In genomic region chr2:35211681-35212080, GRCm38 (mm10) we compare ENCODE assay signal across 31 mouse cellular contexts. TPM values are rescaled to one million over a fixed set of nuclear protein-coding genes. Genes with fewer than 3 reads are reported as not detected.
A peak's percentile ranks its signal among the peaks of the same experiment; 100 is the strongest.
DNase-seq lines count a peak whose midpoint lies in the region; ATAC-seq and TF ChIP-seq lines count a peak whose summit lies in the region.
"Had no signal": no experiment of that assay in that cellular context is flagged by ENCODE, and none has a peak within 500 bp of the region (broad histone marks: within the 10 kb centered on the region; RNA-seq: fewer than 3 reads in every experiment).

No protein-coding gene starts in this region.

- TF ChIP-seq CTCF in lung, postnatal 0 days (IDR thresholded peaks at IDR 0.05): no peak

- no peaks in the 10 kb centered on the region for H3K27me3 ChIP-seq in lung, postnatal 0 days (replicated peaks; ENCODE audit: insufficient read depth, low read length)
- H3K27me3 ChIP-seq in intestine, embryonic 15.5 days (replicated peaks): no peaks in the 10 kb centered on the region
- no peaks in the 10 kb centered on the region for H3K27me3 ChIP-seq in stomach, embryonic 14.5 days (ENCODE audit: control insufficient read depth, insufficient read depth, low read length)
- no peaks in the 10 kb centered on the region for H3K27me3 ChIP-seq in midbrain, embryonic 11.5 days (ENCODE audit: control insufficient read depth, insufficient read depth, low read length)
- H3K27me3 ChIP-seq: embryonic facial prominence, embryonic 15.5 days; forebrain, embryonic 12.5 days; kidney, embryonic 15.5 days; midbrain, embryonic 15.5 days had no signal

- H3K9ac ChIP-seq in lung, postnatal 0 days (replicated peaks; ENCODE audit: low read depth): no peak overlapping the region
- H3K9ac ChIP-seq in intestine, embryonic 15.5 days: no peak overlapping the region
- no peak overlapping the region for H3K9ac ChIP-seq in stomach, embryonic 14.5 days (replicated peaks; ENCODE audit: low read depth, low read length)
- no peak overlapping the region for H3K9ac ChIP-seq in midbrain, embryonic 11.5 days (ENCODE audit: low read length)
- H3K9ac ChIP-seq: embryonic facial prominence, embryonic 15.5 days; forebrain, embryonic 12.5 days; forebrain, postnatal 0 days; kidney, embryonic 15.5 days; limb, embryonic 15.5 days; midbrain, embryonic 15.5 days had no signal

- no peaks in the 10 kb centered on the region for H3K4me1 ChIP-seq in lung, postnatal 0 days (ENCODE audit: insufficient read depth, low read depth, low read length)
- peaks cover 3% of the 10 kb centered on the region; the same call in 1 of the 2 replicates for H3K4me1 ChIP-seq in intestine, embryonic 15.5 days (replicated peaks)
- H3K4me1 ChIP-seq in stomach, embryonic 14.5 days (ENCODE audit: control insufficient read depth, insufficient read depth, low read length): no peaks in the 10 kb centered on the region; the same call in 1 of the 2 replicates
- peaks cover 3% of the 10 kb centered on the region; the same call in 1 of the 2 replicates for H3K4me1 ChIP-seq in midbrain, embryonic 11.5 days (ENCODE audit: control insufficient read depth, insufficient read depth, low read length)

- no peak overlapping the region for H3K27ac ChIP-seq in lung, postnatal 0 days (ENCODE audit: low read length)
- no peak overlapping the region for H3K27ac ChIP-seq in intestine, embryonic 15.5 days
- H3K27ac ChIP-seq in stomach, embryonic 14.5 days (ENCODE audit: low read length): no peak overlapping the region
- H3K27ac ChIP-seq in midbrain, embryonic 11.5 days (ENCODE audit: low read depth, low read length): no peak overlapping the region
- H3K27ac ChIP-seq: embryonic facial prominence, embryonic 10.5 days; embryonic facial prominence, embryonic 15.5 days; forebrain, embryonic 12.5 days; hindbrain, postnatal 0 days; kidney, embryonic 15.5 days; left cerebral cortex, adult 2 months; limb, embryonic 15.5 days; midbrain, embryonic 15.5 days had no signal

- 54% methylated on average over 3 of the region's 3 CpGs for WGBS in lung, postnatal 0 days
- 72% methylated on average over 3 of the region's 3 CpGs for WGBS in intestine, embryonic 15.5 days
- 59% methylated on average over 3 of the region's 3 CpGs for WGBS in stomach, embryonic 14.5 days
- 85% methylated on average over 3 of the region's 3 CpGs for WGBS in midbrain, embryonic 11.5 days

- ATAC-seq in lung, postnatal 0 days: 0 out of 2 replicates have a peak, but pooled peaks have one; percentile 7
- ATAC-seq in intestine, embryonic 15.5 days: peak; percentile 60
- ATAC-seq in stomach, embryonic 14.5 days (ENCODE audit: insufficient number of reproducible peaks, insufficient read depth, low FRiP score, low read depth): peak; percentile 76
- ATAC-seq in midbrain, embryonic 11.5 days (ENCODE audit: low FRiP score): no peak
- ATAC-seq: activated CD4-positive, CD25-positive, alpha-beta regulatory T cell, adult 4 months; CD4-positive, CD25-positive, alpha-beta regulatory T cell, adult 4 months; forebrain, postnatal 0 days; hindbrain, postnatal 0 days; midbrain, embryonic 15.5 days had no signal

- no peaks in the 10 kb centered on the region for H3K9me3 ChIP-seq in lung, postnatal 0 days (ENCODE audit: low read length)
- no peaks in the 10 kb centered on the region for H3K9me3 ChIP-seq in intestine, embryonic 15.5 days
- H3K9me3 ChIP-seq in stomach, embryonic 14.5 days (ENCODE audit: control insufficient read depth, low read depth, low read length): no peaks in the 10 kb centered on the region
- H3K9me3 ChIP-seq in midbrain, embryonic 11.5 days (ENCODE audit: control insufficient read depth, low read length): no peaks in the 10 kb centered on the region
- H3K9me3 ChIP-seq: embryonic facial prominence, embryonic 10.5 days; embryonic facial prominence, embryonic 15.5 days; forebrain, embryonic 12.5 days; kidney, embryonic 15.5 days; limb, embryonic 15.5 days; midbrain, embryonic 15.5 days had no signal

- no peak for TF ChIP-seq EP300 in lung, postnatal 0 days (IDR thresholded peaks at IDR 0.05)

- H3K36me3 ChIP-seq in lung, postnatal 0 days (ENCODE audit: insufficient read depth, low read length): no peaks in the 10 kb centered on the region
- H3K36me3 ChIP-seq in intestine, embryonic 15.5 days: no peaks in the 10 kb centered on the region
- no peaks in the 10 kb centered on the region for H3K36me3 ChIP-seq in stomach, embryonic 14.5 days (ENCODE audit: control insufficient read depth, insufficient read depth, low read length)
- H3K36me3 ChIP-seq in midbrain, embryonic 11.5 days (ENCODE audit: control insufficient read depth, insufficient read depth, low read length): no peaks in the 10 kb centered on the region
- H3K36me3 ChIP-seq: embryonic facial prominence, embryonic 10.5 days; embryonic facial prominence, embryonic 15.5 days; forebrain, embryonic 12.5 days; kidney, embryonic 15.5 days; limb, embryonic 15.5 days; midbrain, embryonic 15.5 days had no signal

- DNase-seq in lung, postnatal 0 days (ENCODE audit: low spot score): no peak
- DNase-seq in lung, adult 18-20 months: no peak
- DNase-seq in spleen, postnatal 10 days (ENCODE audit: low spot score in 2 of 2): no peak
- no peak for DNase-seq in right cerebral cortex, adult 2 months (ENCODE audit: low spot score in 2 of 2)
- no peak for DNase-seq in midbrain, embryonic 11.5 days (ENCODE audit: low spot score, missing footprints)
- DNase-seq: adrenal gland, adult 2 months; adrenal gland, postnatal 36 days; cerebellum, adult 8-10 months; cerebellum, postnatal 25 days; forebrain, postnatal 0 days; gastrocnemius, postnatal 10 days; kidney, adult 18-20 months; kidney, postnatal 25 days; left cerebral cortex, postnatal 4 days; lung, postnatal 10 days; right cerebral cortex, adult 18-20 months; right cerebral cortex, postnatal 4 days; thymus, adult 2 months; thymus, postnatal 36 days had no signal

- H3K4me2 ChIP-seq in lung, postnatal 0 days (replicated peaks; ENCODE audit: low read depth, low read length): no peak overlapping the region
- no peak overlapping the region for H3K4me2 ChIP-seq in intestine, embryonic 15.5 days (replicated peaks)
- H3K4me2 ChIP-seq in stomach, embryonic 14.5 days (replicated peaks; ENCODE audit: low read depth, low read length): no peak overlapping the region
- no peak overlapping the region for H3K4me2 ChIP-seq in midbrain, embryonic 11.5 days
- H3K4me2 ChIP-seq: embryonic facial prominence, embryonic 15.5 days; forebrain, embryonic 12.5 days; kidney, embryonic 15.5 days; limb, embryonic 15.5 days; midbrain, embryonic 15.5 days had no signal

- H3K4me3 ChIP-seq in lung, postnatal 0 days (ENCODE audit: low read depth, low read length): no peak overlapping the region
- H3K4me3 ChIP-seq in intestine, embryonic 15.5 days (replicated peaks): no peak overlapping the region
- no peak overlapping the region for H3K4me3 ChIP-seq in stomach, embryonic 14.5 days (ENCODE audit: low read depth, low read length)
- H3K4me3 ChIP-seq in midbrain, embryonic 11.5 days (ENCODE audit: low read depth, low read length): no peak overlapping the region
- H3K4me3 ChIP-seq: embryonic facial prominence, embryonic 10.5 days; embryonic facial prominence, embryonic 15.5 days; forebrain, embryonic 12.5 days; kidney, embryonic 15.5 days; left cerebral cortex, adult 2 months; limb, embryonic 15.5 days; midbrain, embryonic 15.5 days had no signal

RNA-seq across cellular contexts. Expression of gene Rab14, which starts 10.8 kb away (rescaled TPM):
- 434 and 473 TPM in 2 replicates for polyA plus RNA-seq in lung, postnatal 0 days (2015; fragmentation: Nextera tagmentation; extraction: Ambion mirVana)
- polyA plus RNA-seq in intestine, embryonic 15.5 days (2015; fragmentation: Nextera tagmentation; extraction: Ambion mirVana): 292 and 338 TPM in 2 replicates
- 314 and 322 TPM in 2 replicates for polyA plus RNA-seq in stomach, embryonic 14.5 days (2014; fragmentation: Nextera tagmentation; extraction: Ambion mirVana)
- polyA plus RNA-seq in midbrain, embryonic 11.5 days (2014; fragmentation: Nextera tagmentation; extraction: Ambion mirVana): 283 and 293 TPM in 2 replicates

RNA-seq across cellular contexts. Expression of gene Gsn, which starts 44.5 kb away (rescaled TPM):
- 956 and 1,007 TPM in 2 replicates for polyA plus RNA-seq in lung, postnatal 0 days (2015; fragmentation: Nextera tagmentation; extraction: Ambion mirVana)
- 167 and 170 TPM in 2 replicates for polyA plus RNA-seq in intestine, embryonic 15.5 days (2015; fragmentation: Nextera tagmentation; extraction: Ambion mirVana)
- polyA plus RNA-seq in stomach, embryonic 14.5 days (2014; fragmentation: Nextera tagmentation; extraction: Ambion mirVana): 204 and 219 TPM in 2 replicates
- 27.9 and 29.9 TPM in 2 replicates for polyA plus RNA-seq in midbrain, embryonic 11.5 days (2014; fragmentation: Nextera tagmentation; extraction: Ambion mirVana)
